Mouse (Mus musculus) hindbrain, embryonic 14.5 days (tissue): Measurements from ENCODE around the gene Myof. TPM values are rescaled to one million over a fixed set of nuclear protein-coding genes. Genes with fewer than 3 reads are reported as not detected.

Experiments used
- ATAC-seq: fragments of 200-750 bp; cut with Nextera tagmentation; 2 replicates; pipeline ENCODE4 v1.8.0; 2017; ENCODE audit warnings: moderate number of reproducible peaks, mild to moderate bottlenecking, moderate TSS enrichment, moderate library complexity; ENCODE audit not compliant: low FRiP score
- DNase-seq: peaks from one replicate; pipeline ENCODE4 v3.0.0-alpha.2; 2015; ENCODE audit warnings: low spot score
- H3K27ac ChIP-seq: fragments of 300-500 bp; sonication (generic); 2 replicates; pipeline ENCODE4 v1.5.1; 2014; ENCODE audit warnings: mild to moderate bottlenecking, moderate library complexity
- H3K27me3 ChIP-seq: fragments of 300-500 bp; sonication (generic); 2 replicates; pipeline ENCODE4 v1.6.1; 2014; ENCODE audit warnings: mild to moderate bottlenecking, low read length, mixed read lengths; ENCODE audit not compliant: control insufficient read depth, insufficient read depth
- H3K36me3 ChIP-seq: fragments of 300-500 bp; sonication (generic); replicated peaks from 2 replicates; pipeline ENCODE4 v1.6.1; 2014; ENCODE audit not compliant: control insufficient read depth, insufficient read depth
- H3K4me1 ChIP-seq: fragments of 300-500 bp; sonication (generic); replicated peaks from 2 replicates; pipeline ENCODE4 v1.6.1; 2014; ENCODE audit warnings: antibody characterized with exemption, low read length, mixed read lengths; ENCODE audit not compliant: control insufficient read depth, insufficient read depth
- H3K4me2 ChIP-seq: fragments of 300-500 bp; sonication (generic); replicated peaks from 2 replicates; pipeline ENCODE4 v1.6.1; 2014; ENCODE audit warnings: mild to moderate bottlenecking, moderate library complexity
- H3K4me3 ChIP-seq: fragments of 300-500 bp; sonication (generic); replicated peaks from 2 replicates; pipeline ENCODE4 v1.5.1; 2014; ENCODE audit warnings: mild to moderate bottlenecking, low read length
- H3K9ac ChIP-seq: fragments of 300-500 bp; sonication (generic); 2 replicates; pipeline ENCODE4 v1.6.1; 2014
- H3K9me3 ChIP-seq: fragments of 300-500 bp; sonication (generic); 2 replicates; pipeline ENCODE4 v1.6.1; 2016; ENCODE audit warnings: low read length; ENCODE audit not compliant: control insufficient read depth
- WGBS: fragments of 180-500 bp; shearing (Covaris S2); extraction: QIAGEN DNeasy Blood & Tissue Kit; methylation state at CpG from one replicate; pipeline ENCODE4 v1.1.7; 2014; 5-methylcytosine and 5-hydroxymethylcytosine counted together
- polyA plus RNA-seq: library from polyadenylated mRNA; unstranded; fragments of >200 nt; fragmentation: Nextera tagmentation; extraction: Ambion mirVana; gene quantifications from 2 replicates; pipeline ENCODE4 v1.2.1, GENCODE M21; 2014

Myof gene
- polyA plus RNA-seq, 1 experiment from 2014 or later = 3.2 TPM

- ATAC-seq (no peak), DNase-seq (no peak)
- Histone ChIP-seq H3K27me3 (no peaks in the 10 kb centered on the region), H3K9me3 (no peaks in the 10 kb centered on the region), H3K4me1 (no peaks in the 10 kb centered on the region; the same call in 1 of the 2 replicates), H3K27ac (no peak overlapping the region), H3K4me3 (no peak overlapping the region), H3K36me3 (no peaks in the 10 kb centered on the region), H3K4me2 (no peak overlapping the region), H3K9ac (no peak overlapping the region)
- 96% methylated on average over 2 of the region's 2 CpGs for WGBS
These were observed 43.4 kb downstream of the Myof start for GRCm38 (mm10) chr19:37999941-38000340.

GRCm38 (mm10) chr19:37994301-37994700, 49.1 kb downstream of the Myof start:
- ATAC-seq = no peak
- 90% methylated on average over 3 of the region's 3 CpGs for WGBS
- H3K36me3 ChIP-seq = no peaks in the 10 kb centered on the region

GRCm38 (mm10) chr19:37992184-37992554, 51.2 kb downstream of the Myof start:
- no peak overlapping the region for H3K4me3 ChIP-seq
- no peaks in the 10 kb centered on the region for H3K9me3 ChIP-seq
- peaks cover 4% of the 10 kb centered on the region; the same call in 1 of the 2 replicates for H3K4me1 ChIP-seq
- no peak overlapping the region for H3K4me2 ChIP-seq
- 48% methylated on average over 2 of the region's 2 CpGs for WGBS
- H3K27ac ChIP-seq = peak overlapping the region; percentile 81
- H3K27me3 ChIP-seq = no peaks in the 10 kb centered on the region
- no peak for DNase-seq
- no peak for ATAC-seq
- no peak overlapping the region for H3K9ac ChIP-seq
- no peaks in the 10 kb centered on the region for H3K36me3 ChIP-seq

More at GRCm38 (mm10) chr19:37994301-37994700, 49.1 kb downstream of the Myof start:
- peaks cover 4% of the 10 kb centered on the region; the same call in 1 of the 2 replicates for H3K4me1 ChIP-seq
- no peak overlapping the region for H3K9ac ChIP-seq
- H3K27ac ChIP-seq = no peak overlapping the region
- no peaks in the 10 kb centered on the region for H3K27me3 ChIP-seq
- no peak overlapping the region for H3K4me2 ChIP-seq
- no peak overlapping the region for H3K4me3 ChIP-seq
- H3K9me3 ChIP-seq = no peaks in the 10 kb centered on the region
- DNase-seq = no peak

- no peak overlapping the region for H3K4me3 ChIP-seq
- WGBS = 30% methylated on average over 7 of the region's 7 CpGs
- H3K9ac ChIP-seq = no peak overlapping the region
- ATAC-seq = peak; percentile 81
- peaks cover 4% of the 10 kb centered on the region; the same call in 1 of the 2 replicates for H3K4me1 ChIP-seq
- no peaks in the 10 kb centered on the region for H3K36me3 ChIP-seq
- H3K4me2 ChIP-seq = no peak overlapping the region
- no peaks in the 10 kb centered on the region for H3K27me3 ChIP-seq
- no peaks in the 10 kb centered on the region for H3K9me3 ChIP-seq
- peak; percentile 76 for DNase-seq
- H3K27ac ChIP-seq = peak overlapping the region; percentile 81
These were observed 51.8 kb downstream of the Myof start for GRCm38 (mm10) chr19:37991399-37992183.

- peaks cover 4% of the 10 kb centered on the region; the same call in 1 of the 2 replicates for H3K4me1 ChIP-seq
- H3K4me2 ChIP-seq = no peak overlapping the region
- H3K27me3 ChIP-seq = no peaks in the 10 kb centered on the region
- H3K4me3 ChIP-seq = no peak overlapping the region
- ATAC-seq (no peak), DNase-seq (no peak)
- no peak overlapping the region for H3K27ac ChIP-seq
- H3K9ac ChIP-seq = no peak overlapping the region
- 85% methylated on average over 2 of the region's 2 CpGs for WGBS
- H3K9me3 ChIP-seq = no peaks in the 10 kb centered on the region
- no peaks in the 10 kb centered on the region for H3K36me3 ChIP-seq
These were observed 53.4 kb downstream of the Myof start for GRCm38 (mm10) chr19:37989971-37990370.

GRCm38 (mm10) chr19:37988156-37988555, 55.2 kb downstream of the Myof start:
- no peak for ATAC-seq
- no peak for DNase-seq
- Histone ChIP-seq H3K36me3 (no peaks in the 10 kb centered on the region), H3K9ac (no peak overlapping the region), H3K4me3 (no peak overlapping the region), H3K27me3 (no peaks in the 10 kb centered on the region), H3K4me2 (no peak overlapping the region), H3K9me3 (no peaks in the 10 kb centered on the region), H3K4me1 (peaks cover 4% of the 10 kb centered on the region; the same call in 1 of the 2 replicates), H3K27ac (no peak overlapping the region)
- 86% methylated on average over 4 of the region's 4 CpGs for WGBS

DNA sequence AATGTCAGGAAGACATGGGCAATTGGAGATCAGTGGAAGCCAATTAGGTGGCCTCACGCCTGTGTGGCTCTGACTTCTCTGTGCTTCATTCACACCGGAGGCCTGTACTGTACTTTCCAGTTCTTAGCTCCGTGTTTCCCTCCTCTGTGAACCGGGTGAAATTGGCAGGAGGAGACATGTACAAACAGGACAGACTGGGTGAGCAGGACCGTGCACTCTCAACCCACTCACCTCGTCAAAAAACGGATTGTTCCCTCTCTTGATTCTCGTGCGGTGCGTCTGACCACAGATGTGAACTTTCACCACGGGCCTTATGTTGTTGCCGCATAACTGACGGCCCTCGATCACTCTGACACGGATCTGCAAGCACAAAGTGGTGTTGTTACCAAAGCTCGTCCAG, 57.6 kb downstream of the Myof start:
- no peaks in the 10 kb centered on the region for H3K36me3 ChIP-seq
- no peaks in the 10 kb centered on the region for H3K27me3 ChIP-seq
- DNase-seq = no peak
- no peak overlapping the region for H3K4me3 ChIP-seq
- H3K4me2 ChIP-seq = no peak overlapping the region
- H3K27ac ChIP-seq = no peak overlapping the region
- no peaks in the 10 kb centered on the region for H3K4me1 ChIP-seq
- 92% methylated on average over 16 of the region's 16 CpGs for WGBS
- H3K9ac ChIP-seq = no peak overlapping the region
- H3K9me3 ChIP-seq = no peaks in the 10 kb centered on the region
- ATAC-seq = no peak

GRCm38 (mm10) chr19:37975951-37976350, 67.4 kb downstream of the Myof start:
- Histone ChIP-seq H3K9me3 (no peaks in the 10 kb centered on the region), H3K4me1 (no peaks in the 10 kb centered on the region), H3K36me3 (no peaks in the 10 kb centered on the region), H3K27me3 (no peaks in the 10 kb centered on the region), H3K4me3 (no peak overlapping the region), H3K9ac (no peak overlapping the region), H3K27ac (no peak overlapping the region), H3K4me2 (no peak overlapping the region)
- no peak for DNase-seq
- no peak for ATAC-seq
- WGBS = 95% methylated on average over 5 of the region's 5 CpGs

GRCm38 (mm10) chr19:37970571-37970970, 72.8 kb downstream of the Myof start:
- no peaks in the 10 kb centered on the region for H3K36me3 ChIP-seq
- H3K27me3 ChIP-seq = no peaks in the 10 kb centered on the region
- DNase-seq (no peak), ATAC-seq (no peak)
- H3K9ac ChIP-seq = no peak overlapping the region
- no peak overlapping the region for H3K4me3 ChIP-seq
- no peak overlapping the region for H3K4me2 ChIP-seq
- no peak overlapping the region for H3K27ac ChIP-seq
- H3K4me1 ChIP-seq = no peaks in the 10 kb centered on the region
- no peaks in the 10 kb centered on the region for H3K9me3 ChIP-seq
- WGBS = 86% methylated on average over 4 of the region's 4 CpGs
